Mouse (Mus musculus): ENCODE measurements around the gene Dnlz. TPM values are rescaled to one million over a fixed set of nuclear protein-coding genes. Genes with fewer than 3 reads are reported as not detected.

Dnlz gene
- polyA plus RNA-seq, 1 experiment from 2014 or later = 25.4 TPM

- Histone ChIP-seq H3K4me3 (no peak overlapping the region), H3K9me3 (no peaks in the 10 kb centered on the region), H3K27me3 (no peaks in the 10 kb centered on the region), H3K4me2 (no peak overlapping the region), H3K36me3 (peaks cover 71% of the 10 kb centered on the region), H3K4me1 (no peaks in the 10 kb centered on the region), H3K9ac (no peak overlapping the region), H3K27ac (peak overlapping the region; percentile 71)
- peak; percentile 59 for ATAC-seq (ENCODE audit: insufficient number of reproducible peaks, low FRiP score, low TSS enrichment, low read depth)
- WGBS = 96% methylated on average over 4 of the region's 4 CpGs
These were observed 21.8 kb downstream of the Dnlz start for GRCm38 (mm10) chr2:26330056-26330468.

GRCm38 (mm10) chr2:26329402-26329801, 22.5 kb downstream of the Dnlz start:
- H3K4me3 ChIP-seq = no peak overlapping the region
- H3K9ac ChIP-seq = no peak overlapping the region
- no peak for ATAC-seq (ENCODE audit: insufficient number of reproducible peaks, low FRiP score, low TSS enrichment, low read depth)
- peaks cover 77% of the 10 kb centered on the region for H3K36me3 ChIP-seq
- H3K4me2 ChIP-seq = no peak overlapping the region
- H3K9me3 ChIP-seq = no peaks in the 10 kb centered on the region
- H3K27ac ChIP-seq = peak overlapping the region; percentile 71; the same call in 1 of the 2 replicates
- WGBS = 59% methylated on average over 8 of the region's 8 CpGs
- H3K4me1 ChIP-seq = no peaks in the 10 kb centered on the region
- H3K27me3 ChIP-seq = no peaks in the 10 kb centered on the region

GRCm38 (mm10) chr2:26327852-26328251, 24.1 kb downstream of the Dnlz start:
- Histone ChIP-seq H3K9ac (no peak overlapping the region), H3K4me1 (no peaks in the 10 kb centered on the region), H3K27me3 (no peaks in the 10 kb centered on the region), H3K9me3 (no peaks in the 10 kb centered on the region), H3K36me3 (peaks cover 91% of the 10 kb centered on the region), H3K4me3 (no peak overlapping the region), H3K4me2 (no peak overlapping the region), H3K27ac (no peak overlapping the region)
- no peak for ATAC-seq (ENCODE audit: insufficient number of reproducible peaks, low FRiP score, low TSS enrichment, low read depth)
- WGBS = 83% methylated on average over 4 of the region's 4 CpGs

- H3K4me2 ChIP-seq = no peak overlapping the region
- H3K9me3 ChIP-seq = no peaks in the 10 kb centered on the region
- peaks cover 78% of the 10 kb centered on the region for H3K36me3 ChIP-seq
- H3K27ac ChIP-seq = no peak overlapping the region
- ATAC-seq (ENCODE audit: insufficient number of reproducible peaks, low FRiP score, low TSS enrichment, low read depth) = peak; percentile 56; the same call in 1 of the 2 replicates
- 0 out of 2 replicates have a peak, but pooled peaks cover 7% of the 10 kb centered on the region for H3K4me1 ChIP-seq
- no peaks in the 10 kb centered on the region for H3K27me3 ChIP-seq
- no peak overlapping the region for H3K9ac ChIP-seq
- no peak overlapping the region for H3K4me3 ChIP-seq
- 66% methylated on average over 15 of the region's 15 CpGs for WGBS
These were observed 26.3 kb downstream of the Dnlz start for GRCm38 (mm10) chr2:26325386-26326181.

- H3K27me3 ChIP-seq = no peaks in the 10 kb centered on the region
- ATAC-seq (ENCODE audit: insufficient number of reproducible peaks, low FRiP score, low TSS enrichment, low read depth) = no peak
- H3K9ac ChIP-seq = no peak overlapping the region
- peaks cover 12% of the 10 kb centered on the region for H3K4me1 ChIP-seq
- 66% methylated on average over 2 of the region's 2 CpGs for WGBS
- peaks cover 71% of the 10 kb centered on the region for H3K36me3 ChIP-seq
- H3K27ac ChIP-seq = no peak overlapping the region
- H3K4me2 ChIP-seq = no peak overlapping the region
- H3K9me3 ChIP-seq = no peaks in the 10 kb centered on the region
- no peak overlapping the region for H3K4me3 ChIP-seq
These were observed 27.0 kb downstream of the Dnlz start for GRCm38 (mm10) chr2:26324917-26325316.

GRCm38 (mm10) chr2:26323589-26324325, 28.2 kb downstream of the Dnlz start:
- Histone ChIP-seq H3K9me3 (no peaks in the 10 kb centered on the region), H3K27ac (no peak overlapping the region), H3K36me3 (peaks cover 62% of the 10 kb centered on the region), H3K4me3 (no peak overlapping the region), H3K4me2 (no peak overlapping the region), H3K9ac (no peak overlapping the region), H3K4me1 (peaks cover 23% of the 10 kb centered on the region), H3K27me3 (no peaks in the 10 kb centered on the region)
- 83% methylated on average over 13 of the region's 13 CpGs for WGBS
- no peak for ATAC-seq (ENCODE audit: insufficient number of reproducible peaks, low FRiP score, low TSS enrichment, low read depth)

GRCm38 (mm10) chr2:26320245-26321185, 31.4 kb downstream of the Dnlz start:
- no peak overlapping the region for H3K27ac ChIP-seq
- H3K27me3 ChIP-seq = no peaks in the 10 kb centered on the region
- ATAC-seq (ENCODE audit: insufficient number of reproducible peaks, low FRiP score, low TSS enrichment, low read depth) = no peak
- WGBS = 82% methylated on average over 14 of the region's 14 CpGs
- peaks cover 52% of the 10 kb centered on the region for H3K4me1 ChIP-seq
- no peak overlapping the region for H3K9ac ChIP-seq
- H3K4me2 ChIP-seq = no peak overlapping the region
- H3K4me3 ChIP-seq = no peak overlapping the region
- H3K9me3 ChIP-seq = no peaks in the 10 kb centered on the region
- H3K36me3 ChIP-seq = peaks cover 35% of the 10 kb centered on the region

- Histone ChIP-seq H3K4me3 (no peak overlapping the region), H3K4me2 (no peak overlapping the region), H3K4me1 (peaks cover 58% of the 10 kb centered on the region), H3K27me3 (no peaks in the 10 kb centered on the region), H3K27ac (no peak overlapping the region), H3K9me3 (no peaks in the 10 kb centered on the region), H3K9ac (no peak overlapping the region), H3K36me3 (peaks cover 27% of the 10 kb centered on the region)
- WGBS = 86% methylated on average over 13 of the region's 13 CpGs
- no peak for ATAC-seq (ENCODE audit: insufficient number of reproducible peaks, low FRiP score, low TSS enrichment, low read depth)
These were observed 32.2 kb downstream of the Dnlz start for GRCm38 (mm10) chr2:26319519-26320244.

GRCm38 (mm10) chr2:26319109-26319508, 32.8 kb downstream of the Dnlz start:
- Histone ChIP-seq H3K4me3 (no peak overlapping the region), H3K27ac (no peak overlapping the region), H3K9ac (no peak overlapping the region), H3K9me3 (no peaks in the 10 kb centered on the region), H3K4me2 (no peak overlapping the region), H3K4me1 (peaks cover 64% of the 10 kb centered on the region), H3K27me3 (no peaks in the 10 kb centered on the region), H3K36me3 (peaks cover 21% of the 10 kb centered on the region)
- 84% methylated on average over 9 of the region's 9 CpGs for WGBS
- ATAC-seq (ENCODE audit: insufficient number of reproducible peaks, low FRiP score, low TSS enrichment, low read depth) = no peak

- Histone ChIP-seq H3K4me3 (no peak overlapping the region), H3K4me1 (peaks cover 67% of the 10 kb centered on the region), H3K9ac (no peak overlapping the region), H3K36me3 (peaks cover 11% of the 10 kb centered on the region), H3K9me3 (no peaks in the 10 kb centered on the region), H3K27ac (peak overlapping the region; percentile 94; the same call in 1 of the 2 replicates), H3K4me2 (no peak overlapping the region), H3K27me3 (no peaks in the 10 kb centered on the region)
- WGBS = 88% methylated on average over 3 of the region's 3 CpGs
- no peak for ATAC-seq (ENCODE audit: insufficient number of reproducible peaks, low FRiP score, low TSS enrichment, low read depth)
These were observed 33.8 kb downstream of the Dnlz start for GRCm38 (mm10) chr2:26317991-26318672.
